Mouse (Mus musculus) stomach, embryonic 14.5 days (tissue): ENCODE results near the gene Slc5a2. TPM values are rescaled to one million over a fixed set of nuclear protein-coding genes. Genes with fewer than 3 reads are reported as not detected.
A peak's percentile ranks its signal among the peaks of the same experiment; 100 is the strongest.

Source experiments
- ATAC-seq: fragments of 200-750 bp; cut with Nextera tagmentation; 2 replicates; pipeline ENCODE4 v1.8.0; 2017; ENCODE audit warnings: low read depth, moderate TSS enrichment; ENCODE audit not compliant: insufficient number of reproducible peaks, insufficient read depth, low FRiP score
- H3K27ac ChIP-seq: fragments of 300-500 bp; sonication (generic); 2 replicates; pipeline ENCODE4 v1.5.1; 2014; ENCODE audit warnings: mild to moderate bottlenecking, low read length, moderate library complexity, mixed read lengths
- H3K27me3 ChIP-seq: fragments of 300-500 bp; sonication (generic); 2 replicates; pipeline ENCODE4 v1.6.1; 2014; ENCODE audit warnings: low read length, control low read depth, mixed read lengths; ENCODE audit not compliant: control insufficient read depth, insufficient read depth
- H3K36me3 ChIP-seq: fragments of 300-500 bp; sonication (generic); 2 replicates; pipeline ENCODE4 v1.6.1; 2014; ENCODE audit warnings: mild to moderate bottlenecking, control low read depth, low read length, moderate library complexity, mixed read lengths; ENCODE audit not compliant: control insufficient read depth, insufficient read depth
- H3K4me1 ChIP-seq: fragments of 300-500 bp; sonication (generic); 2 replicates; pipeline ENCODE4 v1.6.1; 2014; ENCODE audit warnings: low read length, control low read depth, mixed read lengths; ENCODE audit not compliant: control insufficient read depth, insufficient read depth
- H3K4me2 ChIP-seq: fragments of 300-500 bp; sonication (generic); replicated peaks from 2 replicates; pipeline ENCODE4 v1.6.1; 2014; ENCODE audit warnings: low read depth, low read length, control low read depth
- H3K4me3 ChIP-seq: fragments of 300-500 bp; sonication (generic); 2 replicates; pipeline ENCODE4 v1.5.1; 2014; ENCODE audit warnings: low read depth, low read length, control low read depth
- H3K9ac ChIP-seq: fragments of 300-500 bp; sonication (generic); replicated peaks from 2 replicates; pipeline ENCODE4 v1.6.1; 2014; ENCODE audit warnings: low read depth, mild to moderate bottlenecking, control low read depth, low read length, moderate library complexity, mixed read lengths
- H3K9me3 ChIP-seq: fragments of 300-500 bp; sonication (generic); 2 replicates; pipeline ENCODE4 v1.6.1; 2016; ENCODE audit warnings: low read depth, low read length, control low read depth; ENCODE audit not compliant: control insufficient read depth
- WGBS: fragments of 180-500 bp; shearing (Covaris S2); extraction: QIAGEN DNeasy Blood & Tissue Kit; methylation state at CpG from one replicate; pipeline ENCODE4 v1.1.7; 2014; 5-methylcytosine and 5-hydroxymethylcytosine counted together
- polyA plus RNA-seq: library from polyadenylated mRNA; unstranded; fragments of >200 nt; fragmentation: Nextera tagmentation; extraction: Ambion mirVana; gene quantifications from 2 replicates; pipeline ENCODE4 v1.2.1, GENCODE M21; 2014

The Slc5a2 gene
- polyA plus RNA-seq, 1 experiment from 2014 or later = 2.5 TPM

GRCm38 (mm10) chr7:128237593-128237926 lies 27.9 kb upstream of the Slc5a2 start:
- ATAC-seq = no peak
- under 1% methylated on average over 25 of the region's 25 CpGs for WGBS
- peaks cover 19% of the 10 kb centered on the region for H3K36me3 ChIP-seq

GRCm38 (mm10) chr7:128237927-128238778 lies 27.3 kb upstream of the Slc5a2 start, which contains the start of gene 9130023H24Rik:
9130023H24Rik (minus strand) TSS chr7:128238031.
- under 1% methylated on average over 72 of the region's 72 CpGs for WGBS

More at GRCm38 (mm10) chr7:128237593-128237926, 27.9 kb upstream of the Slc5a2 start:
- Histone ChIP-seq H3K27ac (peak overlapping the region; percentile 96), H3K9me3 (no peaks in the 10 kb centered on the region), H3K4me1 (peaks cover 11% of the 10 kb centered on the region; the same call in 1 of the 2 replicates), H3K4me3 (peak overlapping the region; percentile 77), H3K9ac (peak overlapping the region; percentile 61), H3K4me2 (peak overlapping the region; percentile 64), H3K27me3 (no peaks in the 10 kb centered on the region)

GRCm38 (mm10) chr7:128238991-128239390 lies 26.5 kb upstream of the Slc5a2 start:
- peak overlapping the region; percentile 70; the same call in 1 of the 2 replicates for H3K27ac ChIP-seq
- no peaks in the 10 kb centered on the region for H3K9me3 ChIP-seq
- H3K4me1 ChIP-seq = peaks cover 11% of the 10 kb centered on the region; the same call in 1 of the 2 replicates
- no peak overlapping the region; the same call in 1 of the 2 replicates for H3K9ac ChIP-seq
- peak overlapping the region; percentile 41 for H3K4me2 ChIP-seq
- ATAC-seq = no peak
- peaks cover 26% of the 10 kb centered on the region for H3K36me3 ChIP-seq
- H3K4me3 ChIP-seq = peak overlapping the region; percentile 77
- no peaks in the 10 kb centered on the region for H3K27me3 ChIP-seq
- WGBS = 21% methylated on average over 4 of the region's 4 CpGs

More at GRCm38 (mm10) chr7:128237927-128238778, 27.3 kb upstream of the Slc5a2 start, which contains the start of gene 9130023H24Rik:
- Histone ChIP-seq H3K27ac (peak within 1 kb of the TSS; percentile 96), H3K4me2 (peak within 1 kb of the TSS; percentile 64), H3K4me1 (peaks cover 11% of the 10 kb centered on the region; the same call in 1 of the 2 replicates), H3K27me3 (no peaks in the 10 kb centered on the region), H3K9me3 (no peaks in the 10 kb centered on the region), H3K36me3 (peaks cover 24% of the 10 kb centered on the region), H3K4me3 (peak within 1 kb of the TSS; percentile 77), H3K9ac (peak within 1 kb of the TSS; percentile 74)
- ATAC-seq = peak; percentile 91

- no peak overlapping the region for H3K4me3 ChIP-seq
- 94% methylated on average over 27 of the region's 27 CpGs for WGBS
- no peak overlapping the region for H3K4me2 ChIP-seq
- peaks cover 11% of the 10 kb centered on the region; the same call in 1 of the 2 replicates for H3K4me1 ChIP-seq
- no peaks in the 10 kb centered on the region for H3K27me3 ChIP-seq
- H3K9me3 ChIP-seq = no peaks in the 10 kb centered on the region
- no peak overlapping the region for H3K9ac ChIP-seq
- no peak for ATAC-seq
- H3K27ac ChIP-seq = no peak overlapping the region
- H3K36me3 ChIP-seq = peaks cover 39% of the 10 kb centered on the region
Measured at GRCm38 (mm10) chr7:128240131-128240784, 25.2 kb upstream of the Slc5a2 start.

GRCm38 (mm10) chr7:128242331-128242730 lies 23.1 kb upstream of the Slc5a2 start:
- Histone ChIP-seq H3K27me3 (no peaks in the 10 kb centered on the region), H3K4me3 (no peak overlapping the region), H3K9ac (no peak overlapping the region), H3K4me1 (peaks cover 13% of the 10 kb centered on the region), H3K4me2 (no peak overlapping the region), H3K9me3 (no peaks in the 10 kb centered on the region), H3K27ac (no peak overlapping the region), H3K36me3 (peaks cover 39% of the 10 kb centered on the region)
- ATAC-seq = no peak
- 97% methylated on average over 16 of the region's 16 CpGs for WGBS

GRCm38 (mm10) chr7:128243921-128244320 lies 21.5 kb upstream of the Slc5a2 start:
- 61% methylated on average over 10 of the region's 10 CpGs for WGBS
- H3K36me3 ChIP-seq = peaks cover 39% of the 10 kb centered on the region
- H3K9me3 ChIP-seq = no peaks in the 10 kb centered on the region
- H3K4me2 ChIP-seq = no peak overlapping the region
- no peaks in the 10 kb centered on the region for H3K27me3 ChIP-seq
- no peak overlapping the region for H3K27ac ChIP-seq
- no peak for ATAC-seq
- H3K9ac ChIP-seq = no peak overlapping the region
- no peak overlapping the region for H3K4me3 ChIP-seq
- peaks cover 17% of the 10 kb centered on the region for H3K4me1 ChIP-seq

- H3K9me3 ChIP-seq = no peaks in the 10 kb centered on the region
- H3K4me3 ChIP-seq = no peak overlapping the region
- no peak overlapping the region for H3K27ac ChIP-seq
- peaks cover 43% of the 10 kb centered on the region for H3K36me3 ChIP-seq
- no peaks in the 10 kb centered on the region for H3K27me3 ChIP-seq
- no peak for ATAC-seq
- peaks cover 13% of the 10 kb centered on the region for H3K4me1 ChIP-seq
- 93% methylated on average over 18 of the region's 18 CpGs for WGBS
- H3K9ac ChIP-seq = no peak overlapping the region
- H3K4me2 ChIP-seq = no peak overlapping the region
Measured at GRCm38 (mm10) chr7:128244410-128245025, 20.9 kb upstream of the Slc5a2 start.

GRCm38 (mm10) chr7:128245547-128245946 lies 19.9 kb upstream of the Slc5a2 start:
- ATAC-seq = no peak
- no peak overlapping the region for H3K9ac ChIP-seq
- H3K4me1 ChIP-seq = peaks cover 12% of the 10 kb centered on the region
- peaks cover 37% of the 10 kb centered on the region for H3K36me3 ChIP-seq
- H3K27ac ChIP-seq = peak overlapping the region; percentile 93; the same call in 1 of the 2 replicates
- WGBS = 89% methylated on average over 4 of the region's 4 CpGs
- H3K27me3 ChIP-seq = no peaks in the 10 kb centered on the region
- no peak overlapping the region for H3K4me3 ChIP-seq
- no peak overlapping the region for H3K4me2 ChIP-seq
- H3K9me3 ChIP-seq = no peaks in the 10 kb centered on the region
